Mouse (Mus musculus) limb, embryonic 14.5 days (tissue): ENCODE data around the gene Smtnl2. TPM values are rescaled to one million over a fixed set of nuclear protein-coding genes. Genes with fewer than 3 reads are reported as not detected.

Experiments
- ATAC-seq: fragments of 200-750 bp; cut with Nextera tagmentation; 2 replicates; pipeline ENCODE4 v1.8.0; 2017; ENCODE audit warnings: low read depth, moderate number of reproducible peaks, moderate TSS enrichment; ENCODE audit not compliant: low FRiP score
- DNase-seq: peaks from one replicate; pipeline ENCODE4 v3.0.0-alpha.2; 2015; ENCODE audit warnings: low spot score
- H3K27ac ChIP-seq: fragments of 300-500 bp; sonication (generic); replicated peaks from 2 replicates; pipeline ENCODE4 v1.5.1; 2014; ENCODE audit warnings: low read depth, mild to moderate bottlenecking, low read length, moderate library complexity, mixed read lengths
- H3K27me3 ChIP-seq: fragments of 300-500 bp; sonication (generic); 2 replicates; pipeline ENCODE4 v1.6.1; 2014; ENCODE audit warnings: low read length, mixed read lengths; ENCODE audit not compliant: control insufficient read depth, insufficient read depth
- H3K36me3 ChIP-seq: fragments of 300-500 bp; sonication (generic); 2 replicates; pipeline ENCODE4 v1.6.1; 2014; ENCODE audit warnings: mild to moderate bottlenecking, low read length, moderate library complexity, mixed read lengths; ENCODE audit not compliant: control insufficient read depth, insufficient read depth
- H3K4me1 ChIP-seq: fragments of 300-500 bp; sonication (generic); 2 replicates; pipeline ENCODE4 v1.6.1; 2014; ENCODE audit warnings: antibody characterized with exemption, low read length, mixed read lengths; ENCODE audit not compliant: control insufficient read depth, insufficient read depth
- H3K4me2 ChIP-seq: fragments of 300-500 bp; sonication (generic); replicated peaks from 2 replicates; pipeline ENCODE4 v1.6.1; 2014; ENCODE audit warnings: low read depth, mild to moderate bottlenecking, low read length, moderate library complexity; ENCODE audit not compliant: severe bottlenecking
- H3K4me3 ChIP-seq: fragments of 300-500 bp; sonication (generic); replicated peaks from 2 replicates; pipeline ENCODE4 v1.5.1; 2014; ENCODE audit warnings: low read length
- H3K9ac ChIP-seq: fragments of 300-500 bp; sonication (generic); 2 replicates; pipeline ENCODE4 v1.6.1; 2014; ENCODE audit warnings: mild to moderate bottlenecking, low read depth, low read length, moderate library complexity; ENCODE audit not compliant: severe bottlenecking
- H3K9me3 ChIP-seq: fragments of 300-500 bp; sonication (generic); 2 replicates; pipeline ENCODE4 v1.6.1; 2016; ENCODE audit warnings: low read length; ENCODE audit not compliant: control insufficient read depth
- POLR2A ChIP-seq: fragments of 200-500 bp; IDR thresholded peaks from 2 replicates; pipeline ENCODE4 v1.8.0; 2012; ENCODE audit warnings: inconsistent platforms, mild to moderate bottlenecking, moderate library complexity, borderline replicate concordance; ENCODE audit not compliant: insufficient read depth, insufficient read length; ENCODE audit errors: extremely low read depth
- WGBS: fragments of 180-500 bp; shearing (Covaris S2); extraction: QIAGEN DNeasy Blood & Tissue Kit; methylation state at CpG from one replicate; pipeline ENCODE4 v1.1.7; 2014; 5-methylcytosine and 5-hydroxymethylcytosine counted together
- polyA plus RNA-seq, 2 experiments: library from polyadenylated mRNA; depleted of rRNA in 1 of 2; stranded (reverse) in 1 of 2; unstranded in 1 of 2; fragments of >200 nt; fragmentation: Nextera tagmentation in 1 of 2; extraction: Ambion mirVana in 1 of 2; gene quantifications; 2 replicates each; pipeline versions ENCODE4 v1.2.1 to v1.2.3; 2012 to 2014

Smtnl2 gene
- polyA plus RNA-seq, 2 experiments = 23.9 to 31.9 TPM

DNA sequence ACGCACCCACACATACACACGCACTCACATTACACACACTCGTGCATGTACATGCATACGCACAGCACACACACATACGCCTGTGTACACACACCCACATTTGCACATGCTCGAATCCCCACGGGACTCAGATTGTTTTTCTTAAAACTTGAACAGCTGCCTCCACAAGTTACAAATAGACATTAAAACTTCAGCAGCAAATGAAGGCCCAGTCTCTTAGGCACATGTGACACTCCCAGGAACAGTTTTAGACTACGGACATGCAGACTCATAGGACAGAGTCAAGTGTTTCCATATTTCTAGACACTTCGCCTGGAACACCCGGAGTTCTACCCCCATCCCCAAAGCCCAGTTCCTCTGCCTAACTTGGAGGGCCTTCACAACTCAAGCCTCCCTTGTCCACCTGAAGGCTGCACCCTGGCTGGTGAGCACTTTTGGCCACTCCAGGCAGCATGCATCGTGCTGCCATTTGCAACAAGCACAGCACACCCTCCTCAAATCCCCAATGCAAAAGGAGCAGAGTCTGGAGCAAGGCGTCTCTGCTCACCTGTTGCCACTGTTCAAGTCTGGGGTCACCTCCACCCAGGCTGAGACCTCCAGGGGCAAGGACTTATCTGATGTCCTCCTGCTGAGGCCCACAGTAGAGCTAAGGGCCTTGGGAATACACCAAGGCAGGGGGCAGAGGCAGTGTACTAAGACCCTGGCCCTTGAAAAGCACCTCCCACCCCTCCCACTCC lies 1.7 kb downstream of the Smtnl2 start:
- no peaks in the 10 kb centered on the region for H3K27me3 ChIP-seq
- no peak for TF ChIP-seq POLR2A

DNA sequence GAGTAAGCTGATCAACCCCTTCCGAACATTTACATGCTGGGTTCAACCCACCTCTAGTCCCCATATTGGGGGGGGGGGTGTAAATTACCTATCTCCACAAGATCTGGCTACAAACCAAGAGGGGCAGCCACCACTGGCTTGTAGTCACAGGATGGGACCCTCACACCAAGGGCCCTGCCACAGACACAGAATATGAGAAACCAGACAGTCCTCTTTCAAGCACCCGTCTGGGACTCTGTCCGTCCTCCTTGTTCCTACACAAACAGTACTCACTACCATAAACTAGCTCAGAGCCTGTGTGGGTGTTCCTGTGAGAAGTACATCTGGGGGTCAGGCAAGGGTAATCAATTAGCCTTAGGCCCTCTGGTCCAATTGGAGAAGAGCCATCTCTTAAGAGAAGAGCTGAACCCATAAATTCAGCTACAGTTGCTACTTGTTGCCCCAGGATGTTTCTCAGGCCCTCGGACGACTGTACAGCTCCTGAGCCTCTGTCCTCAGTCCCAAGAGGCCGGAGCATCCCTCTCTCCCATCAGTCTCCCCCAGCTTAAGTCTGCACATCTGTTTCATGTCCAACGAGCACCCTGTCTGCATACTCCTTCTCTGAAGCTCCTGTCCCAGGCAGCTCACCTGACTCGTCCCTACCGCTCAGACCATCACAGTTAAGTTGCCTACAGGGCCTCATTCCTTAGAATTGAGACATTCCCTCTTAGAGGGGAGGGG lies 2.9 kb downstream of the Smtnl2 start:
- TF ChIP-seq POLR2A = no peak
- 26% methylated on average over 9 of the region's 9 CpGs for WGBS
- H3K4me2 ChIP-seq = peak overlapping the region; percentile 25

More for the DNA sequence above, 1.7 kb downstream of the Smtnl2 start:
- H3K4me3 ChIP-seq = peak overlapping the region; percentile 58
- DNase-seq (no peak), ATAC-seq (no peak)
- H3K27ac ChIP-seq = no peak overlapping the region
- H3K9ac ChIP-seq = no peak overlapping the region
- no peaks in the 10 kb centered on the region for H3K9me3 ChIP-seq
- H3K36me3 ChIP-seq = no peaks in the 10 kb centered on the region
- H3K4me2 ChIP-seq = peak overlapping the region; percentile 98
- peaks cover 14% of the 10 kb centered on the region for H3K4me1 ChIP-seq
- 58% methylated on average over 12 of the region's 12 CpGs for WGBS

DNA sequence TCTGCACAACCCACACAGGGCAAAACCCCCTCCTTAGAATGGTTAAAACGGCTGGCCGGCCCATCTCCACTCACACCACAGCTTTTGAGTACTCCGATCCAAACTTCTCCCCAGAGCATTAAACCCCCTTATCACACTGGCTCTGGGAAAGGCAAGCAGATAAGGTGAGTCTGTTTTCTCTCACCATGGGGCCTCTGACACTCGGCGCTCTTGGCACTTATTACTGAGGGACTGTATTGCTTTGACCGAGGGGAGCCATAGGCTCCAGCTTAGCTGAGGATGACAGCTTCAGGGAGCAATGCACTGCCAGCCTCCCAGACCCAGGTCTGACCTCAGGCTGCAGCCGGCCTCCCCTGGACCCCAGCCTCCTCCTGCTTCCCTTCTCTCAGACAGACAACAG lies 3.9 kb downstream of the Smtnl2 start:
- H3K9ac ChIP-seq = no peak overlapping the region
- peaks cover 14% of the 10 kb centered on the region for H3K4me1 ChIP-seq
- H3K4me2 ChIP-seq = no peak overlapping the region
- no peaks in the 10 kb centered on the region for H3K27me3 ChIP-seq
- ATAC-seq (no peak), DNase-seq (no peak)
- no peak overlapping the region for H3K4me3 ChIP-seq
- no peak for TF ChIP-seq POLR2A
- no peaks in the 10 kb centered on the region for H3K9me3 ChIP-seq
- 12% methylated on average over 7 of the region's 7 CpGs for WGBS
- H3K27ac ChIP-seq = no peak overlapping the region
- H3K36me3 ChIP-seq = no peaks in the 10 kb centered on the region

More for the DNA sequence above, 2.9 kb downstream of the Smtnl2 start:
- DNase-seq (no peak), ATAC-seq (no peak)
- Histone ChIP-seq H3K36me3 (no peaks in the 10 kb centered on the region), H3K27me3 (no peaks in the 10 kb centered on the region), H3K9ac (no peak overlapping the region), H3K27ac (no peak overlapping the region), H3K9me3 (no peaks in the 10 kb centered on the region), H3K4me1 (peaks cover 14% of the 10 kb centered on the region), H3K4me3 (0 out of 2 replicates have a peak overlapping the region, but pooled peaks have one; percentile 0)

DNA sequence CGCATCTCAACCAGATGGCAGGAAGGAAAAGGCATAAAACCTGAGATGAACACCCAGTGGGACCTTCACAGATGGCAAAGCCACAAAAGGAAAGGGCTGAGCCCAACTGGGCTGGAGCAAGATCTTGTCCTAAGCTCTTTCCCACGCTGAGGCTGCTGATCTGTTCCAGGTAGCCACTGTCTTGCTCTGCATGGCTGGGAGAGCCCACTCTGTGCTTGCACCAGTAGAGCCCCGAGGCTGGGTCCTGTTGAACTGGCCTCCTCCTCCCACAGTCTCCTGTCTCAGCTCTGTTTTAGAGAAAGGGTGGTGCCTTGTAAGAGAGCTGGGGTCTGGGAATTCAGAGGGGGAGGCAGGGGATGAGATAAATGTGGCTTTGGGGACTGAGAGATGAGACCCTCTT lies 4.4 kb downstream of the Smtnl2 start:
- Histone ChIP-seq H3K9me3 (no peaks in the 10 kb centered on the region), H3K4me2 (no peak overlapping the region), H3K4me3 (no peak overlapping the region), H3K27ac (no peak overlapping the region), H3K4me1 (peaks cover 14% of the 10 kb centered on the region), H3K36me3 (no peaks in the 10 kb centered on the region), H3K27me3 (no peaks in the 10 kb centered on the region), H3K9ac (no peak overlapping the region)
- DNase-seq (no peak), ATAC-seq (no peak)
- no peak for TF ChIP-seq POLR2A
- 17% methylated on average over 3 of the region's 3 CpGs for WGBS

DNA sequence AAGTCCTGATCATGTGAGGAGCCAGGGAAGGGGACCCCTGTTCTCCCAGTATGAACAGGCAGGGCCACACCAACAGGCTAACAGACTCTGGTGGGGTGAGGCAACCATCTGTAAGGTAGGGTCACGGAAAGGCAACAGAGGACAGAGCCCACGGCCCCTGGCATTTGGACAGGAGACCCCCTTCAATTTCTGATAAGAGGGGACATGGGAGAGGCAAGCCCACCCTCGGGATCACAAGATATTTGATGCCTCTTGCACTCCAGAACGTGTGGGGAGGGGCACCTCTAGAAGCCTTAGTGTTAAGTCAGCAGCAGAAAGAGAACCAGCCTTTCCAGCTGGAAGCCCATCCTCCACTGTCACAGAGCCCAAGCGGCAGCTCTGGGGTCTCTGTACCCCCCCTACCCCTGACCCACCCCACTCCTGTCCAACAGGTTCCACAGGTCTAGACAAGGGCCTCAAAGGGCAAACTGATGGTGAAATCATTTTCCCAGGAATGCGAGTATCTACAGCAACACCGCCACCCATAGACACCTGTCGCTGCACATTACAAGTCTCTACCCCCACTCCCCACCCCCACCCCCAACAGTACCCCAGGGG lies 5.3 kb downstream of the Smtnl2 start:
- H3K9me3 ChIP-seq = no peaks in the 10 kb centered on the region
- peaks cover 12% of the 10 kb centered on the region for H3K4me1 ChIP-seq
- H3K4me2 ChIP-seq = no peak overlapping the region
- WGBS = 37% methylated on average over 8 of the region's 8 CpGs
- TF ChIP-seq POLR2A = no peak
- no peak overlapping the region for H3K4me3 ChIP-seq
- DNase-seq = no peak
- H3K27ac ChIP-seq = no peak overlapping the region
- no peak for ATAC-seq
- no peaks in the 10 kb centered on the region for H3K27me3 ChIP-seq
- no peak overlapping the region for H3K9ac ChIP-seq
- H3K36me3 ChIP-seq = 0 out of 2 replicates have a peak, but pooled peaks cover 2% of the 10 kb centered on the region
